Mouse (Mus musculus) CH12.LX (cell line): ENCODE results near the gene Prlh. TPM values are rescaled to one million over a fixed set of nuclear protein-coding genes. Genes with fewer than 3 reads are reported as not detected.

Experiments used
- DNase-seq: peaks from one replicate; pipeline ENCODE4 v3.0.0-alpha.2; 2013; ENCODE audit errors: extremely low read depth
- H3K27ac ChIP-seq: 2 replicates; pipeline ENCODE4 v1.5.1; 2012; ENCODE audit warnings: low read depth, mild to moderate bottlenecking, control low read depth, moderate library complexity; ENCODE audit not compliant: insufficient read depth
- H3K27me3 ChIP-seq: replicated peaks from 2 replicates; pipeline ENCODE3; 2012; ENCODE audit warnings: inconsistent platforms
- H3K36me3 ChIP-seq, 2 experiments: replicated peaks in 1 of 2; 2 replicates each; pipeline versions ENCODE3 to v1.6.1; 2012; ENCODE audit warnings: inconsistent platforms in 1 of 2, low read length in 1 of 2, mild to moderate bottlenecking in 1 of 2, mixed read lengths in 1 of 2, moderate library complexity in 1 of 2; ENCODE audit not compliant: control insufficient read depth in 1 of 2, insufficient read depth in 1 of 2
- H3K4me1 ChIP-seq, 2 experiments: 2 replicates each; pipeline ENCODE4 v1.6.1; 2012; ENCODE audit warnings: inconsistent platforms in 1 of 2, moderate library complexity in 1 of 2; ENCODE audit not compliant: insufficient read depth in 2 of 2, control insufficient read depth in 1 of 2
- H3K4me2 ChIP-seq: 2 replicates; pipeline ENCODE4 v1.6.1; 2012; ENCODE audit warnings: low read depth, mild to moderate bottlenecking, control low read depth; ENCODE audit not compliant: poor library complexity, insufficient read depth, severe bottlenecking
- H3K4me3 ChIP-seq, 3 experiments: fragments of 150-350 bp in 1 of 3; sonication (generic) in 1 of 3; replicated peaks in 1 of 3; 2 replicates each; pipeline versions ENCODE3 to v1.5.1; 2011 to 2012; ENCODE audit warnings: low read depth in 2 of 3, low read length in 2 of 3, mild to moderate bottlenecking in 2 of 3, moderate library complexity in 2 of 3, control low read depth in 1 of 3, improper control_type of control experiment in 1 of 3, inconsistent platforms in 1 of 3, mixed read lengths in 1 of 3; ENCODE audit not compliant: poor library complexity in 1 of 3
- H3K79me2 ChIP-seq: replicated peaks from 2 replicates; pipeline ENCODE4 v1.6.1; 2012; ENCODE audit warnings: mild to moderate bottlenecking, moderate library complexity; ENCODE audit not compliant: control insufficient read depth, poor library complexity, insufficient read depth, severe bottlenecking; ENCODE audit errors: extremely low read depth
- H3K9ac ChIP-seq: 2 replicates; pipeline ENCODE4 v1.6.1; 2012; ENCODE audit warnings: low read depth, mild to moderate bottlenecking, control low read depth, moderate library complexity; ENCODE audit not compliant: insufficient read depth
- H3K9me3 ChIP-seq: replicated peaks from 2 replicates; pipeline ENCODE3; 2012; ENCODE audit warnings: low read length, inconsistent platforms, mixed read lengths
- CHD2 ChIP-seq: IDR thresholded peaks from 2 replicates; pipeline ENCODE4 v1.6.1; 2011; ENCODE audit warnings: low read length, improper control_type of control experiment
- CTCF ChIP-seq, 2 experiments: IDR thresholded peaks in 1 of 2; conservative IDR thresholded peaks in 1 of 2; 2 replicates each; pipeline ENCODE4 v1.5.1; 2011 to 2012; ENCODE audit warnings: low read depth in 2 of 2, low read length in 2 of 2, improper control_type of control experiment in 1 of 2, inconsistent platforms in 1 of 2, mild to moderate bottlenecking in 1 of 2, moderate library complexity in 1 of 2
- E2F4 ChIP-seq: IDR thresholded peaks from 2 replicates; pipeline ENCODE4 v1.6.1; 2011; ENCODE audit warnings: low read depth, low read length, improper control_type of control experiment; ENCODE audit not compliant: insufficient replicate concordance
- HCFC1 ChIP-seq: IDR thresholded peaks from 2 replicates; pipeline ENCODE4 v1.6.1; 2012; ENCODE audit warnings: low read depth, mild to moderate bottlenecking, inconsistent platforms, low read length, improper control_type of control experiment
- JUN ChIP-seq: IDR thresholded peaks from 2 replicates; pipeline ENCODE4 v1.6.1; 2011; ENCODE audit warnings: low read depth, mild to moderate bottlenecking, low read length, improper control_type of control experiment, moderate library complexity; ENCODE audit not compliant: insufficient read depth
- JUND ChIP-seq: conservative IDR thresholded peaks from 2 replicates; pipeline ENCODE4 v1.6.1; 2011; ENCODE audit warnings: low read depth, low read length, improper control_type of control experiment
- KAT2A ChIP-seq: IDR thresholded peaks from 2 replicates; pipeline ENCODE4 v1.6.1; 2012; ENCODE audit warnings: low read length, improper control_type of control experiment, inconsistent platforms; ENCODE audit not compliant: insufficient replicate concordance
- MEF2A ChIP-seq: IDR thresholded peaks from 2 replicates; pipeline ENCODE4 v1.6.1; 2014; ENCODE audit warnings: low read depth, mild to moderate bottlenecking, inconsistent platforms, low read length, improper control_type of control experiment, borderline replicate concordance
- MYC ChIP-seq: IDR thresholded peaks from 2 replicates; pipeline ENCODE4 v1.6.1; 2011; ENCODE audit warnings: low read depth, mild to moderate bottlenecking, improper control_type of control experiment, low read length
- NELFE ChIP-seq: IDR thresholded peaks from 2 replicates; pipeline ENCODE4 v1.6.1; 2011; ENCODE audit warnings: low read depth, low read length, improper control_type of control experiment
- NRF1 ChIP-seq: IDR thresholded peaks from 2 replicates; pipeline ENCODE4 v1.6.1; 2014; ENCODE audit warnings: low read depth, mild to moderate bottlenecking, inconsistent platforms, low read length, improper control_type of control experiment, moderate library complexity
- POLR2AphosphoS2 ChIP-seq: IDR thresholded peaks from 2 replicates; pipeline ENCODE4 v1.6.1; 2011; ENCODE audit warnings: low read depth, low read length, improper control_type of control experiment
- RAD21 ChIP-seq: IDR thresholded peaks from 2 replicates; pipeline ENCODE4 v1.6.1; 2011; ENCODE audit warnings: low read depth, mild to moderate bottlenecking, low read length, improper control_type of control experiment, moderate library complexity
- SIN3A ChIP-seq: IDR thresholded peaks from 2 replicates; pipeline ENCODE4 v1.6.1; 2012; ENCODE audit warnings: low read length, improper control_type of control experiment, inconsistent platforms
- SMC3 ChIP-seq: IDR thresholded peaks from 2 replicates; pipeline ENCODE4 v1.6.1; 2011; ENCODE audit warnings: low read depth, low read length, improper control_type of control experiment
- TCF12 ChIP-seq: IDR thresholded peaks from 2 replicates; pipeline ENCODE4 v1.6.1; 2014; ENCODE audit warnings: low read depth, mild to moderate bottlenecking, inconsistent platforms, low read length, improper control_type of control experiment
- ZC3H11A ChIP-seq: IDR thresholded peaks from 2 replicates; pipeline ENCODE4 v1.6.1; 2012; ENCODE audit warnings: low read depth, mild to moderate bottlenecking, inconsistent platforms, low read length, improper control_type of control experiment
- ZNF384 ChIP-seq: IDR thresholded peaks from 2 replicates; pipeline ENCODE4 v1.6.1; 2012; ENCODE audit warnings: low read depth, low read length, improper control_type of control experiment, inconsistent platforms
- dilution Hi-C: fragments of 300-500 bp; cut with MboI; formaldehyde crosslinking; loops from 2 replicates; pipeline ENCODE4 v1.14.3; 2020; ENCODE audit warnings: low sequenced_read_pairs; ENCODE audit not compliant: extremely low pct_unique_long_range_greater_than_20kb, extremely low pct_ligation_motif_present
- in situ Hi-C: fragments of 300-500 bp; cut with MboI; formaldehyde crosslinking; loops from 3 replicates; pipeline ENCODE4 v1.14.3; 2019; ENCODE audit warnings: low sequenced_read_pairs, low pct_ligation_motif_present, low pct_unique_long_range_greater_than_20kb, mixed read lengths
- polyA plus RNA-seq: library from polyadenylated mRNA; unstranded; fragments of >175 nt; gene quantifications from 2 replicates; pipeline ENCODE4 v1.2.1, GENCODE M21; 2012; ENCODE audit warnings: low read depth; ENCODE audit not compliant: insufficient read length
- total RNA-seq, 2 experiments: library from RNA; depleted of rRNA; stranded (reverse); fragments of 300-350 nt in 1 of 2; fragments of >200 nt in 1 of 2; gene quantifications; 2 replicates each; pipeline ENCODE4 v1.2.3; 2012 to 2014

The Prlh gene
- total and polyA plus RNA-seq, 3 experiments, result not detected

DNA sequence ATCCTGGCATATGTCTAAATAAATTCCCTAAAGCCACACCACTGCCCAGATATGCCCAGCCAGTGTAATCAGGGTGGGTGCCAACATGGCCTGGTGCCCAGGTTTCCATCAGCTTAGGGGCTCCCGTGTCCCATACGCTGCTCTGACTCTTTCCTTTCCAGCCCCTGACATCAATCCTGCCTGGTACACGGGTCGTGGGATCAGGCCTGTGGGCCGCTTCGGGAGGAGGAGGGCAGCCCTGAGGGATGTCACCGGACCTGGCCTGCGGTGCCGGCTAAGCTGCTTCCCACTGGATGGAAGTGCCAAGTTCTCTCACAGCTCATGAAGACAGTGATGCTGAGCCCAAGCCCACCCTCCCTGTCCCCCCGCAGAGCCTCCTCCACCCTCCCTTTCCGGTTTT is 780 bp downstream of the Prlh start:
- dilution Hi-C loops, result no loop called here
- H3K4me3 ChIP-seq, result no peak overlapping the region
- in situ Hi-C loops, result loop anchor here (10.0 kb wide), 1 partner anchor 309 kb away; no protein-coding TSS in a partner anchor

DNA sequence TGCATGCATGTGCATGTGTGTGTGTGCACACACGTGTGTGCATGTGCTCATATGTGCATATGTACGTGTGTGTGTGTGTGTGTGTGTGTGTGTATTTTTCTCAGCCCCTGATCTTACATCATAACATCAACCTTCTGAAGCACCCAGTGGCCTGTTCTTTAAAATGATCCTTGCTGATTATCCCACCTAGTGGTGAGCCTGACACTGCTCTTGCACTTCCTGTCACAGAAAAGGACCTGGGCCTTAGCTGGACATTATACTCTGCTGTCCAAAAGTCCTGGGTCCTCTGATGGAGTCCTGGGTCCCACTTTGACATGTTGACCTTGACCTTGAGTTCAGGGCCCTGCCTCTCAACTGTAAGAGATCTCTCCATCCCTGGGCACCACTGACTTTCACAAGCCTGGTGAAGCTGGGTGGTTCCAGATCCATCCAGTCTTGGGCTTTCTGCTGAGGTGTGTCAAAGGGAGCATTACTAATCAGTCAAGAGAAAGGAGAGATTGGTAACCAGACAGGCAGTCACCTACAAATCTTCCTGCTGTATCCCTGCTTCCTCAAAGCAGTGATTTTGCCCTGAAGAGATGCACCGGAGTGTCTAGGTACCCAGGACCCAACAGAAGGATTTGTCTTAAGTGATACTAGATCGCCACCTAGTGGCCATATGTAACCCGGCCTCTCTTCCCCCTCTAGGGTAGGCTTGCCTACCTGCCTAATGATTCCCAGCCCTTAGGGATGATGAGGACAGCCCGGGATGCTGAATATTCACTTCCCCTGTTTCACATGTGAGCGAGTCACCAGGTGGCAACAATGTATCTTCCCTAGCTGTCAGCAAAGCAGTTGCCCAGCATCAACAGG is 3.6 kb downstream of the Prlh start:
- in situ Hi-C loops, result loop anchor here (10.0 kb wide), 1 partner anchor 312 kb away; no protein-coding TSS in a partner anchor

More for the DNA sequence above, 780 bp downstream of the Prlh start:
- TF ChIP-seq ZNF384 (no peak), MYC (no peak), KAT2A (no peak), JUND (no peak), NRF1 (no peak), SIN3A (no peak), POLR2AphosphoS2 (no peak), JUN (no peak), NELFE (no peak), E2F4 (no peak), CHD2 (no peak), MEF2A (no peak)
- Histone ChIP-seq H3K9me3 (no peaks in the 10 kb centered on the region), H3K4me2 (no peak overlapping the region), H3K27me3 (peaks cover 72% of the 10 kb centered on the region), H3K9ac (no peak overlapping the region), H3K36me3 (no peaks in the 10 kb centered on the region), H3K4me1 (no peaks in the 10 kb centered on the region), H3K79me2 (no peaks in the 10 kb centered on the region), H3K27ac (no peak overlapping the region)
- DNase-seq, result no peak

More for the DNA sequence above, 3.6 kb downstream of the Prlh start:
- no peak overlapping the region for H3K27ac ChIP-seq
- no peak overlapping the region for H3K9ac ChIP-seq
- no peak overlapping the region for H3K4me2 ChIP-seq
- peaks cover 78% of the 10 kb centered on the region for H3K27me3 ChIP-seq
- H3K4me3 ChIP-seq, result no peak overlapping the region
- H3K4me1 ChIP-seq, result no peaks in the 10 kb centered on the region
- no peaks in the 10 kb centered on the region for H3K9me3 ChIP-seq
- dilution Hi-C loops, result no loop called here
- peak; percentile 67 for DNase-seq
- no peaks in the 10 kb centered on the region for H3K36me3 ChIP-seq
- TF ChIP-seq SMC3 (peak; percentile 81), ZC3H11A (peak; percentile 39; the same call in 1 of the 2 replicates), TCF12 (no peak), JUND (0 out of 2 replicates have a peak, but pooled peaks have one; percentile 19), NELFE (peak; percentile 42; the same call in 1 of the 2 replicates), CTCF (conservative IDR thresholded peaks at IDR 0.05 in 1 of 2, IDR thresholded peaks at IDR 0.05 in 1 of 2; ENCODE audit: low read depth in 2 of 2, low read length in 2 of 2) (peak; percentile 86 to 87), HCFC1 (no peak), RAD21 (peak; percentile 92)
- TF ChIP-seq, all 38 proteins: peak for 6
- H3K79me2 ChIP-seq, result no peaks in the 10 kb centered on the region
